Mouse (Mus musculus): ENCODE data around the gene Mvp. TPM values are rescaled to one million over a fixed set of nuclear protein-coding genes. Genes with fewer than 3 reads are reported as not detected.

Gene Mvp
- total and polyA plus RNA-seq, 2 experiments, result 23.4 to 39.4 TPM

DNA sequence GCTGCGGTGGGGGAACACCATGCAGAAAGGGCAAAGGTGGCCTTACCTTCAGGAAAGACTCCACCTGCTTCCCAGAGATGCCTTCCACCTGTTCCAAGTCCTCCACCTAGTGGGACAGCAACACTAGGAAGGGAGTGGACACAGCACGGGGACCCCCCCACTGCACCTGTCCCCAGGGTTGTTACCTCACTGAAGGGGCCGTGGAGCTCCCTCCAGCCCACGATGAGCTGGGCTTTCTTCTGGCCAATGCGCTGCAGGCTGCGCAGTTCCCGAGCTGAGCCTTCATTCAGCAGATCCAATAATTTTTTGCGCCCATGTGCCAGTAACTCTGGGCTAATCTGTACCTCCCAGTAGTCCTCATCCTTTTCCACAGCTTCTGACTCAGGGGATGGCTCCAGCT is 13.5 kb upstream of the Mvp start:
- Histone ChIP-seq H3K79me2 (ENCODE audit: control insufficient read depth, insufficient read depth, low read length) (no peaks in the 10 kb centered on the region), H3K27me3 (ENCODE audit: control insufficient read depth, insufficient read depth, low read length) (no peaks in the 10 kb centered on the region), H3K36me3 (ENCODE audit: control insufficient read depth, insufficient read depth, low read length) (no peaks in the 10 kb centered on the region; the same call in 1 of the 2 replicates), H3K27ac (replicated peaks; ENCODE audit: insufficient read depth, low read depth, low read length) (peak overlapping the region; percentile 90), H3K9ac (ENCODE audit: low read depth, low read length) (peak overlapping the region; percentile 82), H3K4me3 (ENCODE audit: insufficient read depth, low read depth, low read length) (peak overlapping the region; percentile 51), H3K4me1 (ENCODE audit: control insufficient read depth, insufficient read depth, low read length) (peaks cover 11% of the 10 kb centered on the region)
- no peak for DNase-seq (ENCODE audit: extremely low read depth, low read depth, low spot score)
- TF ChIP-seq CTCF (IDR thresholded peaks at IDR 0.05; ENCODE audit: low read depth, low read length) (no peak), POLR2A (IDR thresholded peaks at IDR 0.05; ENCODE audit: extremely low read depth, insufficient read depth, low read length) (no peak)
- WGBS, result 43% methylated on average over 8 of the region's 8 CpGs

DNA sequence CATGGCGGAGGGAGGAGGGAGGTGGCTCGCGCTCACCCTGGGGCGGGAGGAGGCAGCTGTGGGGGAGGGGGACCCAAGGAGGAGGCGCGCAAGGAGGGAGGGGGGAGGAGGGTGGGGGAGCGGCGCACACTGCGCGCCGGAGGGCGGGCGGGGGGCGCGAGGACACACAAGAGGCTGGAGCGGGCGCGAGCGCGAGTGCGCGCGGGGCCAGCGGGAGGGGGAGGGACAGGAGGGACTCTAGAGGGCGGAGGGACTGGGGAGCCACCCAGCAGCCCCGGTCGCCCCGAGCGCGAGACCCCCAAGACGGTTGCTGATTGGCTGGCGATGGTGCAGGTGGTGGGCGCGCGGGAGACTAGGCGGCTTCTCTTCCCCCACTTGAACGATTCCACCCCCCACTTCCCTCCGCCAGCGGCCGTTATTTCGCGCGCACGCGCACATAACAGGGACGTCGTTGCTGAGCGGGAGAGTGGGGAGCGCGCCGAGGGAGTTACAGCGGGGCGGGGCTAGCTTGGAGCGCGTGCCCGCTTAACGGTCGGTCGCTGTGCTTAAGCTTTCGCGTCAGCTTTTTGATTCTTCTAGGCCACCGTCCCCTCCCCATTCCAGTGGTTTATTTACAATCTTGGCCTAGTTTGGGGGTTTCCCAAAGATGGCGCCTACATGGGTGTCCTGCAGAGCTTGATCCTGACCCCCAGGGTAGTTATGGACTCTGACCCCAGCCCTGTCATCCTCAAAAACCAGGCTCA is 12.7 kb upstream of the Mvp start, which contains the start of gene Maz:
Gene Maz (minus strand): TSS at position 54 of the 743 bp plus-strand sequence.
- Histone ChIP-seq H3K79me2 (ENCODE audit: control insufficient read depth, insufficient read depth, low read length) (no peaks in the 10 kb centered on the region), H3K27me3 (ENCODE audit: control insufficient read depth, insufficient read depth, low read length) (no peaks in the 10 kb centered on the region), H3K36me3 (ENCODE audit: control insufficient read depth, insufficient read depth, low read length) (no peaks in the 10 kb centered on the region; the same call in 1 of the 2 replicates), H3K9ac (ENCODE audit: low read depth, low read length) (peak within 1 kb of the TSS; percentile 85), H3K4me3 (ENCODE audit: insufficient read depth, low read depth, low read length) (peak within 1 kb of the TSS; percentile 71), H3K27ac (replicated peaks; ENCODE audit: insufficient read depth, low read depth, low read length) (peak within 1 kb of the TSS; percentile 90), H3K4me1 (ENCODE audit: control insufficient read depth, insufficient read depth, low read length) (peaks cover 11% of the 10 kb centered on the region)
- DNase-seq (ENCODE audit: extremely low read depth, low read depth, low spot score), result peak; percentile 96
- no peak for TF ChIP-seq CTCF (IDR thresholded peaks at IDR 0.05; ENCODE audit: low read depth, low read length)
- TF ChIP-seq POLR2A (IDR thresholded peaks at IDR 0.05; ENCODE audit: extremely low read depth, insufficient read depth, low read length), result 0 out of 2 replicates have a peak, but pooled peaks have one; percentile 22
- under 1% methylated on average over 59 of the region's 63 CpGs for WGBS

DNA sequence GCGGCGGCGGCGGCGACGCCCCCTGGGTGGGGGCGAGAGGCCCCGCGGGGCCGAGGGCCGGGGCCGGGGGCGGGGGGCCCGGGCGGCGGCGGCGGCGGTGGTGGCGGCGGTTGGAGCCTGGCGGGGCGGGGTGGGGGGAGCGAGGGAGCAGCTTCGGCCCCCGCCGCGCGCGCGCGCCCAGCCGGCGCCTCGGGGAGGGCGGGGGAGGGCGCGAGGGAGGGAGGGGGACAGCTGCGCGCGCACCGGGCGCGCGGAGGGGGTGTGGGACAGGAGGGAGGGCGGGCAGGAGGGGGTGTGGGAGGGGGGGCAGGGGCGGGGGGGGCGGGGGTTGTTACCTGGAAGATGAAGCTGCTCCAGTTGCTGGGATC is 12.2 kb upstream of the Mvp start:
- H3K79me2 ChIP-seq (ENCODE audit: control insufficient read depth, insufficient read depth, low read length), result no peaks in the 10 kb centered on the region
- peak overlapping the region; percentile 84 for H3K9ac ChIP-seq (ENCODE audit: low read depth, low read length)
- H3K36me3 ChIP-seq (ENCODE audit: control insufficient read depth, insufficient read depth, low read length), result no peaks in the 10 kb centered on the region; the same call in 1 of the 2 replicates
- TF ChIP-seq POLR2A (IDR thresholded peaks at IDR 0.05; ENCODE audit: extremely low read depth, insufficient read depth, low read length) (no peak), CTCF (IDR thresholded peaks at IDR 0.05; ENCODE audit: low read depth, low read length) (no peak)
- peaks cover 11% of the 10 kb centered on the region for H3K4me1 ChIP-seq (ENCODE audit: control insufficient read depth, insufficient read depth, low read length)
- peak overlapping the region; percentile 64 for H3K27ac ChIP-seq (replicated peaks; ENCODE audit: insufficient read depth, low read depth, low read length)
- no peaks in the 10 kb centered on the region for H3K27me3 ChIP-seq (ENCODE audit: control insufficient read depth, insufficient read depth, low read length)
- H3K4me3 ChIP-seq (ENCODE audit: insufficient read depth, low read depth, low read length), result peak overlapping the region; percentile 71
- DNase-seq (ENCODE audit: extremely low read depth, low read depth, low spot score), result no peak
- WGBS, result 4% methylated on average over 17 of the region's 48 CpGs

DNA sequence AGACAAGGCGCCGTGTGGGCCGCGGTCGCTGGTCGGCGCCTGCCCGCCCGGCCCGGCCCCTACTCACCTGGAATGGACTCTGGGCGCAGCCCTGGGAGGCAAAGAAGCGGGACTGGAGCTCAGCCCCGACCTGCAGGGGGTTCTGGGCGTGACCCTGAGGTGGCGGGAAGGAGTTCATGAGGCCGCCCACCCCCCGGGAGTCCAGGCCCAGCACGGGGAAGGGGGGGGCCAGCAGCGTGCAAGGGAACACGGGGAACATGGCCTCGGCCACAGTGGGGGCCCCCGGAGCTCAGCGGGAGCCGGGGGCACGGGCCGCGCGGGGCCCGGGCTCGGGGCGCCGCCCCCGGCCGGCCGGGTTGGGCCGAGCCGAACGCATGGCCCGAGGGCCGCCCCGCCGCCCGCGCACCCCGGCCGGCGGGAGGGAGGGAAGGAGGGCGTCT is 11.8 kb upstream of the Mvp start:
- no peak for DNase-seq (ENCODE audit: extremely low read depth, low read depth, low spot score)
- Histone ChIP-seq H3K36me3 (ENCODE audit: control insufficient read depth, insufficient read depth, low read length) (no peaks in the 10 kb centered on the region; the same call in 1 of the 2 replicates), H3K4me1 (ENCODE audit: control insufficient read depth, insufficient read depth, low read length) (peaks cover 11% of the 10 kb centered on the region), H3K4me3 (ENCODE audit: insufficient read depth, low read depth, low read length) (peak overlapping the region; percentile 69), H3K9ac (ENCODE audit: low read depth, low read length) (peak overlapping the region; percentile 84), H3K79me2 (ENCODE audit: control insufficient read depth, insufficient read depth, low read length) (no peaks in the 10 kb centered on the region), H3K27ac (replicated peaks; ENCODE audit: insufficient read depth, low read depth, low read length) (peak overlapping the region; percentile 64), H3K27me3 (ENCODE audit: control insufficient read depth, insufficient read depth, low read length) (no peaks in the 10 kb centered on the region)
- TF ChIP-seq CTCF (IDR thresholded peaks at IDR 0.05; ENCODE audit: low read depth, low read length), result no peak
- no peak for TF ChIP-seq POLR2A (IDR thresholded peaks at IDR 0.05; ENCODE audit: extremely low read depth, insufficient read depth, low read length)
- WGBS, result 5% methylated on average over 44 of the region's 48 CpGs

- DNase-seq (ENCODE audit: extremely low read depth, low read depth, low spot score), result no peak
- Histone ChIP-seq H3K9ac (ENCODE audit: low read depth, low read length) (peak overlapping the region; percentile 84), H3K4me1 (ENCODE audit: control insufficient read depth, insufficient read depth, low read length) (peaks cover 11% of the 10 kb centered on the region), H3K79me2 (ENCODE audit: control insufficient read depth, insufficient read depth, low read length) (no peaks in the 10 kb centered on the region), H3K36me3 (ENCODE audit: control insufficient read depth, insufficient read depth, low read length) (no peaks in the 10 kb centered on the region; the same call in 1 of the 2 replicates), H3K27ac (replicated peaks; ENCODE audit: insufficient read depth, low read depth, low read length) (peak overlapping the region; percentile 64), H3K4me3 (ENCODE audit: insufficient read depth, low read depth, low read length) (peak overlapping the region; percentile 69), H3K27me3 (ENCODE audit: control insufficient read depth, insufficient read depth, low read length) (no peaks in the 10 kb centered on the region)
- under 1% methylated on average over 65 of the region's 65 CpGs for WGBS
- no peak for TF ChIP-seq CTCF (IDR thresholded peaks at IDR 0.05; ENCODE audit: low read depth, low read length)
- TF ChIP-seq POLR2A (IDR thresholded peaks at IDR 0.05; ENCODE audit: extremely low read depth, insufficient read depth, low read length), result 0 out of 2 replicates have a peak, but pooled peaks have one; percentile 1
Observed at GRCm38 (mm10) chr7:127025556-127026160, 11.2 kb upstream of the Mvp start.
